Mouse (Mus musculus) embryonic facial prominence, embryonic 13.5 days (tissue): Measurements from ENCODE around the gene Pdia5. TPM values are rescaled to one million over a fixed set of nuclear protein-coding genes. Genes with fewer than 3 reads are reported as not detected.

Experiments used
- ATAC-seq: fragments of 200-750 bp; cut with Nextera tagmentation; 2 replicates; pipeline ENCODE4 v1.8.0; 2017; ENCODE audit warnings: low read depth; ENCODE audit not compliant: insufficient number of reproducible peaks, insufficient read depth, low FRiP score, low TSS enrichment
- H3K27ac ChIP-seq: fragments of 300-500 bp; sonication (generic); 2 replicates; pipeline ENCODE4 v1.5.1; 2015; ENCODE audit warnings: moderate library complexity, mild to moderate bottlenecking, inconsistent platforms
- H3K27me3 ChIP-seq: fragments of 300-500 bp; sonication (generic); 2 replicates; pipeline ENCODE4 v1.6.1; 2015; ENCODE audit warnings: mild to moderate bottlenecking, inconsistent platforms
- H3K36me3 ChIP-seq: fragments of 300-500 bp; sonication (generic); 2 replicates; pipeline ENCODE4 v1.6.1; 2015; ENCODE audit warnings: mild to moderate bottlenecking, inconsistent platforms
- H3K4me1 ChIP-seq: fragments of 300-500 bp; sonication (generic); 2 replicates; pipeline ENCODE4 v1.6.1; 2015; ENCODE audit warnings: inconsistent platforms
- H3K4me2 ChIP-seq: fragments of 300-500 bp; sonication (generic); 2 replicates; pipeline ENCODE4 v1.6.1; 2015; ENCODE audit warnings: moderate library complexity, mild to moderate bottlenecking, inconsistent platforms
- H3K4me3 ChIP-seq: fragments of 300-500 bp; sonication (generic); 2 replicates; pipeline ENCODE4 v1.5.1; 2015; ENCODE audit warnings: mild to moderate bottlenecking, inconsistent platforms
- H3K9ac ChIP-seq: fragments of 300-500 bp; sonication (generic); 2 replicates; pipeline ENCODE4 v1.6.1; 2015; ENCODE audit warnings: mild to moderate bottlenecking, inconsistent platforms
- H3K9me3 ChIP-seq: fragments of 300-500 bp; sonication (generic); 2 replicates; pipeline ENCODE4 v1.6.1; 2016; ENCODE audit warnings: inconsistent platforms
- WGBS: fragments of 180-500 bp; shearing (Covaris S2); methylation state at CpG from one replicate; pipeline ENCODE4 v1.1.7; 2015; ENCODE audit warnings: mixed read lengths; 5-methylcytosine and 5-hydroxymethylcytosine counted together
- polyA plus RNA-seq: library from polyadenylated mRNA; unstranded; fragments of >200 nt; fragmentation: Nextera tagmentation; extraction: Ambion mirVana; gene quantifications from 2 replicates; pipeline ENCODE4 v1.2.1, GENCODE M21; 2015

The Pdia5 gene
- polyA plus RNA-seq, 1 experiment from 2014 or later, result 33.3 TPM

- no peak overlapping the region for H3K9ac ChIP-seq
- no peak overlapping the region for H3K27ac ChIP-seq
- no peak overlapping the region for H3K4me3 ChIP-seq
- peaks cover 46% of the 10 kb centered on the region for H3K36me3 ChIP-seq
- H3K9me3 ChIP-seq, result no peaks in the 10 kb centered on the region
- H3K27me3 ChIP-seq, result no peaks in the 10 kb centered on the region
- no peaks in the 10 kb centered on the region for H3K4me1 ChIP-seq
- no peak for ATAC-seq
- WGBS, result 89% methylated on average over 10 of the region's 10 CpGs
- no peak overlapping the region for H3K4me2 ChIP-seq
These were observed 27.0 kb downstream of the Pdia5 start for GRCm38 (mm10) chr16:35463708-35464107.

- peaks cover 51% of the 10 kb centered on the region for H3K36me3 ChIP-seq
- H3K4me2 ChIP-seq, result no peak overlapping the region
- WGBS, result 82% methylated on average over 7 of the region's 7 CpGs
- H3K9me3 ChIP-seq, result no peaks in the 10 kb centered on the region
- H3K27me3 ChIP-seq, result no peaks in the 10 kb centered on the region
- H3K9ac ChIP-seq, result no peak overlapping the region
- no peak overlapping the region for H3K27ac ChIP-seq
- no peak for ATAC-seq
- no peak overlapping the region for H3K4me3 ChIP-seq
- H3K4me1 ChIP-seq, result no peaks in the 10 kb centered on the region
These were observed 27.7 kb downstream of the Pdia5 start for GRCm38 (mm10) chr16:35462955-35463354.

GRCm38 (mm10) chr16:35459584-35459983, 31.1 kb downstream of the Pdia5 start:
- Histone ChIP-seq H3K4me2 (no peak overlapping the region), H3K27ac (no peak overlapping the region), H3K27me3 (no peaks in the 10 kb centered on the region), H3K4me3 (no peak overlapping the region), H3K4me1 (no peaks in the 10 kb centered on the region), H3K9ac (no peak overlapping the region), H3K36me3 (peaks cover 65% of the 10 kb centered on the region), H3K9me3 (no peaks in the 10 kb centered on the region)
- no peak for ATAC-seq
- WGBS, result 61% methylated on average over 7 of the region's 7 CpGs

GRCm38 (mm10) chr16:35458297-35458696, 32.4 kb downstream of the Pdia5 start:
- Histone ChIP-seq H3K36me3 (peaks cover 63% of the 10 kb centered on the region), H3K4me1 (no peaks in the 10 kb centered on the region), H3K27ac (no peak overlapping the region), H3K9ac (no peak overlapping the region), H3K9me3 (no peaks in the 10 kb centered on the region), H3K4me2 (no peak overlapping the region), H3K27me3 (no peaks in the 10 kb centered on the region), H3K4me3 (no peak overlapping the region)
- ATAC-seq, result no peak
- 86% methylated on average over 11 of the region's 11 CpGs for WGBS

- Histone ChIP-seq H3K4me1 (no peaks in the 10 kb centered on the region), H3K27ac (no peak overlapping the region), H3K4me2 (no peak overlapping the region), H3K27me3 (no peaks in the 10 kb centered on the region), H3K36me3 (peaks cover 63% of the 10 kb centered on the region), H3K9me3 (no peaks in the 10 kb centered on the region), H3K9ac (no peak overlapping the region), H3K4me3 (no peak overlapping the region)
- no peak for ATAC-seq
- 84% methylated on average over 8 of the region's 8 CpGs for whole genome bisulfite sequencing
These were observed 33.2 kb downstream of the Pdia5 start for GRCm38 (mm10) chr16:35457488-35457887.

- peaks cover 59% of the 10 kb centered on the region for H3K36me3 ChIP-seq
These were observed 33.7 kb downstream of the Pdia5 start for GRCm38 (mm10) chr16:35457011-35457419.

GRCm38 (mm10) chr16:35456305-35456704, 34.4 kb downstream of the Pdia5 start:
- H3K27ac ChIP-seq, result no peak overlapping the region
- H3K4me1 ChIP-seq, result no peaks in the 10 kb centered on the region
- H3K4me3 ChIP-seq, result no peak overlapping the region
- no peak overlapping the region for H3K9ac ChIP-seq
- H3K4me2 ChIP-seq, result no peak overlapping the region
- no peak for ATAC-seq
- H3K27me3 ChIP-seq, result no peaks in the 10 kb centered on the region
- H3K36me3 ChIP-seq, result peaks cover 52% of the 10 kb centered on the region
- WGBS, result 87% methylated on average over 9 of the region's 9 CpGs
- no peaks in the 10 kb centered on the region for H3K9me3 ChIP-seq

More at GRCm38 (mm10) chr16:35457011-35457419, 33.7 kb downstream of the Pdia5 start:
- Histone ChIP-seq H3K9ac (no peak overlapping the region), H3K27me3 (no peaks in the 10 kb centered on the region), H3K4me3 (no peak overlapping the region), H3K4me2 (no peak overlapping the region), H3K4me1 (no peaks in the 10 kb centered on the region), H3K27ac (no peak overlapping the region), H3K9me3 (no peaks in the 10 kb centered on the region)
- ATAC-seq, result no peak
- 92% methylated on average over 7 of the region's 7 CpGs for WGBS

DNA sequence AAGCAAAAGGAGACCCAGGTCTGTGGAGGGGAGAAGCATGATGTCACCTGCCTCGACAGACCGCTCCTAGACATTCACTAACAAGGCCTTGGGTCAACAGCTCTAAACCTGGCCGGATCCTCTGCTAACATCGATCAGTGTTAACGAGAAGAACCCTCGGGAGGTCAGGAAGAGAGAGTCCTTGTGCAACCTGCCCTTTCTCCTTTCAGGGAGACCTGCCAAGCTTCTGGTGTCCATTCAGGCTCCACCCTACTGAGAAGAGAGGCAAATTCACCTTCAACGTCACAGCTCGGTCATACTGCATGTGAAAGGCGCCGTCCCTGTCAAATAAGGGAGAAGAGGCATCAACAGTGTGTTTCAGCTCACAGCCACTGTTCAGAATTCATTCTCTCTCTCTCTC, 34.9 kb downstream of the Pdia5 start:
- no peaks in the 10 kb centered on the region for H3K27me3 ChIP-seq
- H3K9me3 ChIP-seq, result no peaks in the 10 kb centered on the region
- H3K4me2 ChIP-seq, result no peak overlapping the region
- no peak overlapping the region for H3K9ac ChIP-seq
- peaks cover 47% of the 10 kb centered on the region for H3K36me3 ChIP-seq
- H3K27ac ChIP-seq, result no peak overlapping the region
- no peak overlapping the region for H3K4me3 ChIP-seq
- no peaks in the 10 kb centered on the region for H3K4me1 ChIP-seq
- WGBS, result 93% methylated on average over 10 of the region's 10 CpGs
- ATAC-seq, result no peak

- Histone ChIP-seq H3K9ac (no peak overlapping the region), H3K27me3 (no peaks in the 10 kb centered on the region), H3K4me2 (no peak overlapping the region), H3K27ac (no peak overlapping the region), H3K36me3 (peaks cover 32% of the 10 kb centered on the region), H3K4me3 (no peak overlapping the region), H3K4me1 (no peaks in the 10 kb centered on the region), H3K9me3 (no peaks in the 10 kb centered on the region)
- ATAC-seq, result no peak
- 86% methylated on average over 16 of the region's 16 CpGs for WGBS
These were observed 40.5 kb downstream of the Pdia5 start for GRCm38 (mm10) chr16:35450018-35450630.

DNA sequence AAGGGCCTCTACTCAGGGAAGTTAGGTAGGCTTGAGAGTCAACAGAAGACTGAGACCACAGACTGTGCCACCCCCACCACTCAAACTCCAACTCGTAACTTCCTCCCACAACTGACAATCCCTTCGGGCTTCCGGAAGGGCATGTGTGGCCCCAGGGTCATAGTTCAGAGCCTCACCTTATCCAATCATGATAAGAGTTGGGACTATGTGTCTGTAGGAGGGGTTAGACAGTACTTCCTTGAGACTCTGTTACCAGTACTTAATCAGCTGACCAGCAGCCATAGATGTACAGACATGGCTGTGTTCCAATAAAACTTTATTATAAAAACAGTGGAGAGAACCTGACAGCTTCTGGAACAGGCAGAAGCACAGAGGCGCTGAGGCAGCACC, 48.7 kb downstream of the Pdia5 start:
- H3K4me3 ChIP-seq, result no peak overlapping the region
- ATAC-seq, result no peak
- no peak overlapping the region for H3K9ac ChIP-seq
- H3K36me3 ChIP-seq, result peaks cover 27% of the 10 kb centered on the region
- 94% methylated on average over 4 of the region's 4 CpGs for WGBS
- H3K9me3 ChIP-seq, result no peaks in the 10 kb centered on the region
- H3K4me1 ChIP-seq, result no peaks in the 10 kb centered on the region
- no peaks in the 10 kb centered on the region for H3K27me3 ChIP-seq
- H3K4me2 ChIP-seq, result no peak overlapping the region
- H3K27ac ChIP-seq, result no peak overlapping the region

- no peak for ATAC-seq
- no peaks in the 10 kb centered on the region for H3K27me3 ChIP-seq
- no peak overlapping the region for H3K9ac ChIP-seq
- H3K4me2 ChIP-seq, result no peak overlapping the region
- H3K9me3 ChIP-seq, result no peaks in the 10 kb centered on the region
- no peaks in the 10 kb centered on the region for H3K4me1 ChIP-seq
- H3K27ac ChIP-seq, result no peak overlapping the region
- H3K4me3 ChIP-seq, result no peak overlapping the region
- WGBS, result 94% methylated on average over 9 of the region's 9 CpGs
- H3K36me3 ChIP-seq, result peaks cover 30% of the 10 kb centered on the region
These were observed 49.2 kb downstream of the Pdia5 start for GRCm38 (mm10) chr16:35441346-35442025.

- 78% methylated on average over 1 of the region's 1 CpGs for WGBS
- Histone ChIP-seq H3K4me1 (no peaks in the 10 kb centered on the region), H3K9ac (no peak overlapping the region), H3K9me3 (no peaks in the 10 kb centered on the region), H3K4me3 (no peak overlapping the region), H3K36me3 (peaks cover 52% of the 10 kb centered on the region), H3K27me3 (no peaks in the 10 kb centered on the region), H3K27ac (no peak overlapping the region), H3K4me2 (no peak overlapping the region)
- ATAC-seq, result no peak
These were observed 51.6 kb downstream of the Pdia5 start for GRCm38 (mm10) chr16:35439046-35439445.
